Mouse (Mus musculus) urinary bladder, postnatal 36 days (tissue): ENCODE results near the gene BC048562.
A peak's percentile ranks its signal among the peaks of the same experiment; 100 is the strongest.

Experiments
- DNase-seq, 2 experiments: peaks; one replicate each; pipeline ENCODE4 v3.0.0; 2022; ENCODE audit warnings: low spot score in 2 of 2, mixed read lengths in 1 of 2

BC048562 gene

DNA sequence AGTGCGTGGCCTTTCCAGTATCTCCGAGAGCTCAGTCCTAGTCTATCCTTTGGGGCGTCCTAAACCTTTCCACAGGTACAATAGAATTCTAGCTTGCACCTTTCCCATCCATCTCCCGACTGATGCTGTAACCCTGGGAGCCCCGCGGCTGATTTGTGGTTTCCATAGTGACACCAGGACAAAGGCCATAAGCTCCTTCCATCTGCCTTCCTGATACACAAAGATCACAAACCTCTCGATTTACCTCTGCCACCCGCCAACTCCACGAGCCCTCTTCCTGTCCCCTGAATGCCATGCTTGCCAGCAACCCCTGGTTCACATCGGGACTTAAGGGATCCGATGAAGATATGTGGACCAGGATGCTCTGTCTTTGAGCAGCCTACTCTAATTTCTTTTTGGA, 43.0 kb downstream of the BC048562 start:
- peak in 1 of 2 experiments; percentile 30 for DNase-seq

GRCm38 (mm10) chr9:108479721-108480351, 43.6 kb downstream of the BC048562 start, which contains the start of gene Lamb2:
TSS of gene Lamb2 (plus strand) at chr9:108479736.
- peak in 1 of 2 experiments; percentile 35 for DNase-seq

- no peak for DNase-seq
Measured at GRCm38 (mm10) chr9:108480813-108481519, 44.7 kb downstream of the BC048562 start.

DNA sequence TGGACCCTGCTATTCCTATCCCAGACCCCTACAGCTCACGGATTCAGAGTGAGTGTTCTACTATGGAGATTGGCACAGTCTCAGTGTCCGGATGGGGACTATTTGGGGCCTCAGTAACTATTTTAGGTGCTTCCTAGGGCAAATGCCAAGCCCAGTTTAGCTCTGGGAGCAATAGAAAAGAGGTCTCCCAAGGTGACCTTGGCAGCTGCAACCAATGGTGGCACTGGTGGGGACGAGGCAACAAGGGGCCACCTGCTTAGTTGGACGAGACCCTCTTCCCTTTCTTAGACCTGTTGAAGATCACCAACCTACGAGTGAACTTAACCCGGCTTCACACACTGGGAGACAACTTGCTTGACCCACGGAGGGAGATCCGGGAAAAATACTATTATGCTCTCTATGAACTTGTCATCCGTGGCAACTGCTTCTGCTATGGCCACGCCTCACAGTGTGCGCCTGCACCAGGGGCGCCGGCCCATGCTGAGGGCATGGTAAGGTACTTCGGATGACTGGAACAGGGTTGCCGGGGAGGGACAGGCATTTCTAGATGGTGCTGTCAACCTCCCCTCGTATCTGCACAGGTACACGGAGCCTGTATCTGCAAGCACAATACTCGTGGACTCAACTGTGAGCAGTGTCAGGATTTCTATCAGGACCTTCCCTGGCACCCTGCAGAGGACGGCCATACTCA, 45.4 kb downstream of the BC048562 start:
- DNase-seq = no peak

GRCm38 (mm10) chr9:108483051-108483790, 46.9 kb downstream of the BC048562 start:
- DNase-seq = no peak

GRCm38 (mm10) chr9:108484021-108484420, 47.7 kb downstream of the BC048562 start:
- no peak for DNase-seq

DNA sequence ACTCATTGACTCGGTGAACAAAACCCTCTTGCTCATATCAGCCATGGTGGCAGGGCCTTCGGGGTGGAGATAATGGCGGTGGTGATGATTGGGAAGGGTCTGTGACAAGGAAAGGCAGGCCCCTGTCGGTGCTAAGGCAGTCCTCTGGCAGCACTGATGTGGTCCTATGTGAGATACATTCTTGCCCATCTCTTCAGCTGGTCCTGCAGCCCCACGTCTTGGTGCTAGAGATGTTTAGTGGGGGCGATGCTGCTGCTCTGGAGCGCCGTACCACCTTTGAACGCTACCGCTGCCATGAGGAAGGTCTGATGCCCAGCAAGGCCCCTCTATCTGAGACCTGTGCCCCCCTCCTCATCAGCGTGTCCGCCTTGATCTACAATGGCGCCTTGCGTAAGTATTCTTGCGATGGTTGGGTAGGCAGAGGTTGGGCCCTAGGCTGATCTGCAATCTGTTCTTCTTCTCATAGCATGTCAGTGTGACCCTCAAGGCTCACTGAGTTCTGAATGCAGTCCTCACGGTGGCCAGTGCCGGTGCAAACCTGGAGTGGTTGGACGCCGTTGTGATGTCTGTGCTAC, 49.1 kb downstream of the BC048562 start:
- DNase-seq = no peak

GRCm38 (mm10) chr9:108486973-108487530, 50.8 kb downstream of the BC048562 start:
- no peak for DNase-seq

DNA sequence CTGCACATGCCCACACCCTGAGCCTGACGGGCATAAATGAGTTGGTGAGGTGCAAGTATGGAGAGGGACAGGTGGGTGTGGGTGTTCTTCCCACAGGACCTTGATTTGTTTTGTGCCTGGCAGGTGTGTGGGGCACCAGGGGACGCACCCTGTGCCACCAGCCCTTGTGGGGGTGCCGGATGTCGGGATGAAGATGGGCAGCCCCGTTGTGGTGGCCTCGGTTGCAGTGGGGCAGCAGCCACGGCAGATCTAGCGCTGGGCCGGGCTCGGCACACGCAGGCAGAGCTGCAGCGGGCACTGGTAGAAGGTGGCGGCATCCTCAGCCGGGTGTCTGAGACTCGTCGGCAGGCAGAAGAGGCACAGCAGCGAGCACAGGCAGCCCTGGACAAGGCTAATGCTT, 52.1 kb downstream of the BC048562 start:
- DNase-seq = no peak

- no peak for DNase-seq
Measured at GRCm38 (mm10) chr9:108489215-108489614, 52.9 kb downstream of the BC048562 start.

GRCm38 (mm10) chr9:108489702-108490558, 53.6 kb downstream of the BC048562 start:
- DNase-seq = no peak

GRCm38 (mm10) chr9:108490559-108491285, 54.4 kb downstream of the BC048562 start, which contains the start of gene Usp19:
TSS of gene Usp19 (plus strand) at chr9:108490602.
- peak; percentile 92 to 97 for DNase-seq

DNA sequence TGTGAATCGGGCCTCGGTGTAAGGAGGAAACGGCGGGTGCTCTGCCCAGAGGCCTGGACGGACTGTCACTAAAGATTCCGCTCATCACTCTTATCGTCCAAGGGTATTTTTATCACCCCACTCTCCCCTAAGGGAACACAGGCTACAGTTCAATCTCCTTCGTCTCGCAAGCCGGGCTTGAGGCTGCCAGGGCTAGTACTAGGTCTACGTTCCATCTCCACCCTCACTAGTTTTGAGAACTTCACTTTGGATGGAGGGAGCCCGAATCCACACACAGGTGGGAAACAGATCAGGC, 55.0 kb downstream of the BC048562 start:
- no peak for DNase-seq

- DNase-seq = peak in 1 of 2 experiments; percentile 49
Measured at GRCm38 (mm10) chr9:108492043-108492750, 55.9 kb downstream of the BC048562 start.

DNA sequence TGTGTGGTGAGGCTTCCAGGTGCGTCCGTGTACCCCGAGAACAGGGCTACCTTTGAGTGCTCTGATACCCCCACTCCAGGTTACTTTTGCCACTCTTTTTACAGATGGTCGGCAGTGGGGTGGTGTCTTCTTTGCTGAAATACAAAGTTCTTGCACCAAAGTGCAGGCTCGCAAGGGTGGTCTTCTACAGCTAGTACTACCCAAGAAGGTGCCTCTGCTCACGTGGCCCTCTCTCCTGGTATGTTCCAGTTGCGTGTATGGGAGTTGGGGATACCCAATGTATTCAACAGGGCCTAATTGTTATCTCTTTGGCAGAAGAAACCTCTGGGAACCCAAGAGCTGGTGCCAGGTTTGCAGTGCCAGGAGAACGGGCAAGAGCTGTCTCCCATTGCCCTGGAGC, 57.0 kb downstream of the BC048562 start:
- no peak for DNase-seq

DNA sequence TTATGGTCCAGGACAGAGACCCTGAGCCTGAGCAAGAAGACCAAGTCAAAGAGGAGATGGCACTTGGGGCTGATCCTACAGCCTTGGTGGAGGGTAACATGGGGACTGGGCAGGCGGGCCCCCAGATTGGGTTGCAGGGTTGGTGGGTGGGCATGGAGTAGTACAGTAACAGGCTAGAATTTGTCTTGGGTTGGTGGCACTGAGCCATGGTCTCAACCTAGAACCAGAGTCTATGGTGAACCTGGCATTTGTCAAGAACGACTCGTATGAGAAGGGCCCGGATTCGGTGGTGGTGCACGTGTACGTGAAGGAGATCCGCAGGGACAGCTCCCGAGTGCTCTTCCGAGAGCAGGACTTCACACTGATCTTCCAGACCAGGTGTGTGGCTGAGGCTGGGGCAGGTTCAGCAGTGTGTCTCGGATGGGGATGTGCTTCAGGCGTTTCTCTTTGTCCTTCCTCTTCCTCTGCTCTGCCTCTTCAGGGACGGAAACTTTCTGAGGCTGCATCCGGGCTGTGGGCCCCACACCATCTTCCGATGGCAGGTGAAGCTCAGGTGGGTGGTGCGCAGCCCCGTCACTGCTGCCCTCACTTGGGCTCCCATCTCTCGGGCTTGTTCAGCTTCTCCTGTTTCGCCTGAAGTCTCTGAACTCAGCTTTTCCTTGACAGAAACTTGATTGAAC, 58.0 kb downstream of the BC048562 start:
- DNase-seq = no peak

DNA sequence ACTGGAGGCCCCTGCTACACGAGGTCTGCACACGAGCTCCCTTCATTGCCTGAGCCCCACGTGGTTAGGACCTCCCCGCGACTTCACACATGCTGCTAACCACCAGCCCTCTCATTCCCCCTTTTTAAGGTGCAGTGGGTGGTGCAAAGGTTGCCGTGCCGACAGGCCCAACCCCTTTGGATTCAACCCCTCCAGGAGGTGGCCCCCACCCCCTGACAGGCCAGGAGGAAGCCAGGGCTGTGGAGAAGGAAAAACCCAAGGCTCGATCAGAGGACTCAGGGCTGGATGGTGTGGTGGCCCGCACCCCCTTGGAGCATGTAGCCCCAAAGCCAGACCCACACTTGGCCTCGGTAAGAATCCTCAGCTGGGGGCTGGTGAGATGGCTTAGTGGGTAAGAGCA, 58.6 kb downstream of the BC048562 start:
- DNase-seq = no peak
